Mouse (Mus musculus): ENCODE results near the gene Kat8. TPM values are rescaled to one million over a fixed set of nuclear protein-coding genes. Genes with fewer than 3 reads are reported as not detected.

Gene Kat8
- total and polyA plus RNA-seq, 2 experiments from 2014 or later, result 17.0 to 22.6 TPM

GRCm38 (mm10) chr7:127967004-127967921, 54.9 kb downstream of the Kat8 start, which contains the start of gene Fus:
TSS of gene Fus (plus strand) at chr7:127967457.
- TF ChIP-seq EP300 (IDR thresholded peaks at IDR 0.05; ENCODE audit: low read depth), result peak; percentile 80; the same call in 1 of the 2 replicates
- no peak; the same call in 1 of the 2 replicates for TF ChIP-seq CTCF (IDR thresholded peaks at IDR 0.05; ENCODE audit: low read depth)
- peak; percentile 92 for DNase-seq (ENCODE audit: low spot score)
- WGBS, result under 1% methylated on average over 73 of the region's 92 CpGs

GRCm38 (mm10) chr7:127967922-127968828, 55.9 kb downstream of the Kat8 start:
- no peaks in the 10 kb centered on the region for H3K9me3 ChIP-seq (replicated peaks; ENCODE audit: control insufficient read depth, low read length)
- H3K4me2 ChIP-seq (ENCODE audit: low read depth, low read length), result peak overlapping the region; percentile 71
- DNase-seq (ENCODE audit: low spot score) (peak; percentile 65), ATAC-seq (ENCODE audit: insufficient read depth, low read depth) (peak; percentile 67)
- peak overlapping the region; percentile 97 for H3K27ac ChIP-seq (ENCODE audit: low read depth)
- H3K36me3 ChIP-seq (replicated peaks; ENCODE audit: control insufficient read depth, insufficient read depth, low read length), result peaks cover 35% of the 10 kb centered on the region
- no peaks in the 10 kb centered on the region for H3K27me3 ChIP-seq (ENCODE audit: control insufficient read depth, insufficient read depth, low read length)
- peaks cover 21% of the 10 kb centered on the region; the same call in 1 of the 2 replicates for H3K4me1 ChIP-seq (ENCODE audit: control insufficient read depth, insufficient read depth)
- H3K4me3 ChIP-seq (ENCODE audit: low read depth, low read length), result peak overlapping the region; percentile 82
- WGBS, result under 1% methylated on average over 41 of the region's 42 CpGs
- H3K9ac ChIP-seq (replicated peaks; ENCODE audit: low read depth, low read length), result peak overlapping the region; percentile 88
- TF ChIP-seq CTCF (IDR thresholded peaks at IDR 0.05; ENCODE audit: low read depth), result no peak
- no peak for TF ChIP-seq EP300 (IDR thresholded peaks at IDR 0.05; ENCODE audit: low read depth)

More at GRCm38 (mm10) chr7:127967004-127967921, 54.9 kb downstream of the Kat8 start, which contains the start of gene Fus:
- peak within 1 kb of the TSS; percentile 88 for H3K9ac ChIP-seq (replicated peaks; ENCODE audit: low read depth, low read length)
- H3K27ac ChIP-seq (ENCODE audit: low read depth), result peak within 1 kb of the TSS; percentile 97
- peaks cover 21% of the 10 kb centered on the region; the same call in 1 of the 2 replicates for H3K4me1 ChIP-seq (ENCODE audit: control insufficient read depth, insufficient read depth)
- H3K4me3 ChIP-seq (ENCODE audit: low read depth, low read length), result peak within 1 kb of the TSS; percentile 82
- peak; percentile 90 for ATAC-seq (ENCODE audit: insufficient read depth, low read depth)
- no peaks in the 10 kb centered on the region for H3K27me3 ChIP-seq (ENCODE audit: control insufficient read depth, insufficient read depth, low read length)
- H3K36me3 ChIP-seq (replicated peaks; ENCODE audit: control insufficient read depth, insufficient read depth, low read length), result peaks cover 26% of the 10 kb centered on the region
- peak within 1 kb of the TSS; percentile 71 for H3K4me2 ChIP-seq (ENCODE audit: low read depth, low read length)
- no peaks in the 10 kb centered on the region for H3K9me3 ChIP-seq (replicated peaks; ENCODE audit: control insufficient read depth, low read length)

- 61% methylated on average over 2 of the region's 2 CpGs for WGBS
- no peaks in the 10 kb centered on the region for H3K9me3 ChIP-seq (replicated peaks; ENCODE audit: control insufficient read depth, low read length)
- DNase-seq (ENCODE audit: low spot score), result no peak
- TF ChIP-seq CTCF (IDR thresholded peaks at IDR 0.05; ENCODE audit: low read depth) (no peak), EP300 (IDR thresholded peaks at IDR 0.05; ENCODE audit: low read depth) (no peak)
- H3K4me2 ChIP-seq (ENCODE audit: low read depth, low read length), result no peak overlapping the region
- peaks cover 93% of the 10 kb centered on the region for H3K36me3 ChIP-seq (replicated peaks; ENCODE audit: control insufficient read depth, insufficient read depth, low read length)
- H3K27me3 ChIP-seq (ENCODE audit: control insufficient read depth, insufficient read depth, low read length), result no peaks in the 10 kb centered on the region
- ATAC-seq (ENCODE audit: insufficient read depth, low read depth), result no peak
- no peak overlapping the region for H3K4me3 ChIP-seq (ENCODE audit: low read depth, low read length)
- H3K9ac ChIP-seq (replicated peaks; ENCODE audit: low read depth, low read length), result no peak overlapping the region
- H3K4me1 ChIP-seq (ENCODE audit: control insufficient read depth, insufficient read depth), result peaks cover 6% of the 10 kb centered on the region; the same call in 1 of the 2 replicates
- H3K27ac ChIP-seq (ENCODE audit: low read depth), result no peak overlapping the region
Measured at GRCm38 (mm10) chr7:127974413-127974930, 62.2 kb downstream of the Kat8 start.

Other genes starting within 250 kb of the Kat8 start
- 19.3 and 32.4 TPM in 2 replicates for gene Bcl7c, start 203.6 kb upstream of the Kat8 start, total RNA-seq (2014; rRNA removed; ENCODE audit: low replicate concordance)
- 25.6 and 27.6 TPM in 2 replicates for gene Bcl7c, start 203.6 kb upstream of the Kat8 start, polyA plus RNA-seq (2015; fragmentation: Nextera tagmentation; extraction: Ambion mirVana)
- 9.3 and 11.1 TPM in 2 replicates for gene Ctf1, start 199.8 kb upstream of the Kat8 start, total RNA-seq (2014; rRNA removed; ENCODE audit: low replicate concordance)
- gene Ctf1, start 199.8 kb upstream of the Kat8 start, polyA plus RNA-seq (2015; fragmentation: Nextera tagmentation; extraction: Ambion mirVana), result 2.6 and 3.1 TPM in 2 replicates
- gene Ctf2, start 180.3 kb upstream of the Kat8 start, total RNA-seq (2014; rRNA removed; ENCODE audit: low replicate concordance), result not detected in 2 replicates
- gene Ctf2, start 180.3 kb upstream of the Kat8 start, polyA plus RNA-seq (2015; fragmentation: Nextera tagmentation; extraction: Ambion mirVana), result not detected in 2 replicates
- 8.9 and 21.6 TPM in 2 replicates for gene Fbxl19, start 168.0 kb upstream of the Kat8 start, total RNA-seq (2014; rRNA removed; ENCODE audit: low replicate concordance)
- 0.42 and 0.56 TPM in 2 replicates for gene Fbxl19, start 168.0 kb upstream of the Kat8 start, polyA plus RNA-seq (2015; fragmentation: Nextera tagmentation; extraction: Ambion mirVana)
- gene Orai3, start 142.7 kb upstream of the Kat8 start, total RNA-seq (2014; rRNA removed; ENCODE audit: low replicate concordance), result 31.8 and 38.9 TPM in 2 replicates
- gene Orai3, start 142.7 kb upstream of the Kat8 start, polyA plus RNA-seq (2015; fragmentation: Nextera tagmentation; extraction: Ambion mirVana), result 17.3 and 17.6 TPM in 2 replicates
- 7.5 and 14.4 TPM in 2 replicates for gene Setd1a, start 135.8 kb upstream of the Kat8 start, total RNA-seq (2014; rRNA removed; ENCODE audit: low replicate concordance)
- gene Setd1a, start 135.8 kb upstream of the Kat8 start, polyA plus RNA-seq (2015; fragmentation: Nextera tagmentation; extraction: Ambion mirVana), result 6.0 and 7.6 TPM in 2 replicates
- gene Gm49388, start 126.9 kb upstream of the Kat8 start, total RNA-seq (2014; rRNA removed; ENCODE audit: low replicate concordance), result not detected in 2 replicates
- not detected in 2 replicates for gene Gm49388, start 126.9 kb upstream of the Kat8 start, polyA plus RNA-seq (2015; fragmentation: Nextera tagmentation; extraction: Ambion mirVana)
- 36.1 and 47.4 TPM in 2 replicates for gene Hsd3b7, start 111.9 kb upstream of the Kat8 start, total RNA-seq (2014; rRNA removed; ENCODE audit: low replicate concordance)
- 23.3 and 27.4 TPM in 2 replicates for gene Hsd3b7, start 111.9 kb upstream of the Kat8 start, polyA plus RNA-seq (2015; fragmentation: Nextera tagmentation; extraction: Ambion mirVana)
- gene Stx4a, start 88.2 kb upstream of the Kat8 start, total RNA-seq (2014; rRNA removed; ENCODE audit: low replicate concordance), result 4.5 and 14.5 TPM in 2 replicates
- gene Stx4a, start 88.2 kb upstream of the Kat8 start, polyA plus RNA-seq (2015; fragmentation: Nextera tagmentation; extraction: Ambion mirVana), result 44.7 and 46.5 TPM in 2 replicates
- gene Stx1b, start 88.0 kb upstream of the Kat8 start, total RNA-seq (2014; rRNA removed; ENCODE audit: low replicate concordance), result 0.15 and 0.19 TPM in 2 replicates
- 0.38 and 0.51 TPM in 2 replicates for gene Stx1b, start 88.0 kb upstream of the Kat8 start, polyA plus RNA-seq (2015; fragmentation: Nextera tagmentation; extraction: Ambion mirVana)
- 19.5 and 25.4 TPM in 2 replicates for gene Zfp646, start 36.3 kb upstream of the Kat8 start, total RNA-seq (2014; rRNA removed; ENCODE audit: low replicate concordance)
- gene Zfp646, start 36.3 kb upstream of the Kat8 start, polyA plus RNA-seq (2015; fragmentation: Nextera tagmentation; extraction: Ambion mirVana), result 2.7 and 3.0 TPM in 2 replicates
- gene Zfp668, start 35.7 kb upstream of the Kat8 start, total RNA-seq (2014; rRNA removed; ENCODE audit: low replicate concordance), result 3.2 and 4.8 TPM in 2 replicates
- 6.1 and 7.1 TPM in 2 replicates for gene Zfp668, start 35.7 kb upstream of the Kat8 start, polyA plus RNA-seq (2015; fragmentation: Nextera tagmentation; extraction: Ambion mirVana)
- 0.12 TPM in 1 of 2 replicates, not detected in the other for gene Prss53, start 21.5 kb upstream of the Kat8 start, total RNA-seq (2014; rRNA removed; ENCODE audit: low replicate concordance)
- 0.26 and 0.66 TPM in 2 replicates for gene Prss53, start 21.5 kb upstream of the Kat8 start, polyA plus RNA-seq (2015; fragmentation: Nextera tagmentation; extraction: Ambion mirVana)
- 1.1 TPM in 1 of 2 replicates, not detected in the other for gene Gm21974, start 17.1 kb upstream of the Kat8 start, total RNA-seq (2014; rRNA removed; ENCODE audit: low replicate concordance)
- gene Gm21974, start 17.1 kb upstream of the Kat8 start, polyA plus RNA-seq (2015; fragmentation: Nextera tagmentation; extraction: Ambion mirVana), result not detected in 2 replicates
- gene Vkorc1, start 16.9 kb upstream of the Kat8 start, total RNA-seq (2014; rRNA removed; ENCODE audit: low replicate concordance), result 36.8 and 59.1 TPM in 2 replicates
- gene Vkorc1, start 16.9 kb upstream of the Kat8 start, polyA plus RNA-seq (2015; fragmentation: Nextera tagmentation; extraction: Ambion mirVana), result 70.4 and 85.8 TPM in 2 replicates
- gene Bckdk, start 8.4 kb upstream of the Kat8 start, total RNA-seq (2014; rRNA removed; ENCODE audit: low replicate concordance), result 117 and 196 TPM in 2 replicates
- gene Bckdk, start 8.4 kb upstream of the Kat8 start, polyA plus RNA-seq (2015; fragmentation: Nextera tagmentation; extraction: Ambion mirVana), result 128 and 131 TPM in 2 replicates
- 0.73 and 8.1 TPM in 2 replicates for gene Prss8, start 17.6 kb downstream of the Kat8 start, total RNA-seq (2014; rRNA removed; ENCODE audit: low replicate concordance)
- gene Prss8, start 17.6 kb downstream of the Kat8 start, polyA plus RNA-seq (2015; fragmentation: Nextera tagmentation; extraction: Ambion mirVana), result 0.18 and 0.34 TPM in 2 replicates
- 14.2 and 17.5 TPM in 2 replicates for gene Prss36, start 34.2 kb downstream of the Kat8 start, total RNA-seq (2014; rRNA removed; ENCODE audit: low replicate concordance)
- gene Prss36, start 34.2 kb downstream of the Kat8 start, polyA plus RNA-seq (2015; fragmentation: Nextera tagmentation; extraction: Ambion mirVana), result 10.1 and 10.2 TPM in 2 replicates
- 25.8 and 33.4 TPM in 2 replicates for gene Fus, start 54.9 kb downstream of the Kat8 start, total RNA-seq (2014; rRNA removed; ENCODE audit: low replicate concordance)
- 134 and 175 TPM in 2 replicates for gene Fus, start 54.9 kb downstream of the Kat8 start, polyA plus RNA-seq (2015; fragmentation: Nextera tagmentation; extraction: Ambion mirVana)
- 30.7 and 89.6 TPM in 2 replicates for gene Pycard, start 81.4 kb downstream of the Kat8 start, total RNA-seq (2014; rRNA removed; ENCODE audit: low replicate concordance)
- gene Pycard, start 81.4 kb downstream of the Kat8 start, polyA plus RNA-seq (2015; fragmentation: Nextera tagmentation; extraction: Ambion mirVana), result 43.0 and 46.4 TPM in 2 replicates
- gene Trim72, start 91.4 kb downstream of the Kat8 start, total RNA-seq (2014; rRNA removed; ENCODE audit: low replicate concordance), result 22.8 and 52.7 TPM in 2 replicates
- gene Trim72, start 91.4 kb downstream of the Kat8 start, polyA plus RNA-seq (2015; fragmentation: Nextera tagmentation; extraction: Ambion mirVana), result 2.2 and 2.3 TPM in 2 replicates
- 0.38 and 1.9 TPM in 2 replicates for gene Itgam, start 150.1 kb downstream of the Kat8 start, total RNA-seq (2014; rRNA removed; ENCODE audit: low replicate concordance)
- gene Itgam, start 150.1 kb downstream of the Kat8 start, polyA plus RNA-seq (2015; fragmentation: Nextera tagmentation; extraction: Ambion mirVana), result 0.53 and 0.58 TPM in 2 replicates
- gene Gm49368, start 150.2 kb downstream of the Kat8 start, total RNA-seq (2014; rRNA removed; ENCODE audit: low replicate concordance), result not detected in 2 replicates
- gene Gm49368, start 150.2 kb downstream of the Kat8 start, polyA plus RNA-seq (2015; fragmentation: Nextera tagmentation; extraction: Ambion mirVana), result not detected in 2 replicates
- 0.70 TPM in 1 of 2 replicates, not detected in the other for gene Itgax, start 217.0 kb downstream of the Kat8 start, total RNA-seq (2014; rRNA removed; ENCODE audit: low replicate concordance)
- 0.12 and 0.19 TPM in 2 replicates for gene Itgax, start 217.0 kb downstream of the Kat8 start, polyA plus RNA-seq (2015; fragmentation: Nextera tagmentation; extraction: Ambion mirVana)
- not detected in 2 replicates for gene Itgad, start 241.9 kb downstream of the Kat8 start, total RNA-seq (2014; rRNA removed; ENCODE audit: low replicate concordance)
- gene Itgad, start 241.9 kb downstream of the Kat8 start, polyA plus RNA-seq (2015; fragmentation: Nextera tagmentation; extraction: Ambion mirVana), result 0.25 TPM in 1 of 2 replicates, not detected in the other

Measured in heart, postnatal 0 days (tissue).